Mouse (Mus musculus) large intestine, adult 2 months (tissue): Measurements from ENCODE around the gene BC035947. TPM values are rescaled to one million over a fixed set of nuclear protein-coding genes. Genes with fewer than 3 reads are reported as not detected.
A peak's percentile ranks its signal among the peaks of the same experiment; 100 is the strongest.
"Not testable (repeated sequence)": the region's sequence is repeated elsewhere in the genome, so short reads cannot be mapped to it uniquely, and the experiment has no call there.

Experiments used
- DNase-seq: peaks from one replicate; pipeline ENCODE4 v3.0.0-alpha.2; 2012; ENCODE audit warnings: low read depth, low spot score
- WGBS: fragments of 180-500 bp; shearing (Covaris S2); methylation state at CpG from one replicate; pipeline ENCODE4 v1.1.7; 2018; 5-methylcytosine and 5-hydroxymethylcytosine counted together
- polyA plus RNA-seq: library from polyadenylated mRNA; depleted of rRNA; stranded (reverse); fragments of >200 nt; gene quantifications from 2 replicates; pipeline ENCODE4 v1.2.3, GENCODE M21; 2012; rRNA removed

BC035947 gene
- polyA plus RNA-seq, 1 experiment, result 1.1 TPM

DNA sequence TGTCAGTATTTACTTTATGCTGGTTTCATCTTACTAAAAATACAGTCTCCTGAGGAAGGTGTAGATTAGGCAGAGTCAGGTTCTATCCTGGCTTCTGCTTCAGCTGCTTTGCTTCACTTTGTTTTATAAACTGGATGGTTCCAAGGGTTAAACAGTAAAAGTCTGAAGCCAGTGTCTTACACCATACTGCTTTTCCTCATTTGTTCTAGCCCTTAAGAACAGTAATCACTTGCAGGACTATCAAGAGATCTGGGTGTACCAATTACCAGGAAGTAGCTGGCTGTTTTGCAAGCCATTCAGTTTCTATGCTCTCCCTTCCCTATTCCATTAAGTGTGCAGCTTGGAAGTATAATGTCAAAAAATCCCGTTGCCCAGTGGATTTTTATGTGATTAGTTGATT is 4.8 kb downstream of the BC035947 start:
- DNase-seq, result no peak
- WGBS, result 31% methylated on average over 1 of the region's 1 CpGs

DNA sequence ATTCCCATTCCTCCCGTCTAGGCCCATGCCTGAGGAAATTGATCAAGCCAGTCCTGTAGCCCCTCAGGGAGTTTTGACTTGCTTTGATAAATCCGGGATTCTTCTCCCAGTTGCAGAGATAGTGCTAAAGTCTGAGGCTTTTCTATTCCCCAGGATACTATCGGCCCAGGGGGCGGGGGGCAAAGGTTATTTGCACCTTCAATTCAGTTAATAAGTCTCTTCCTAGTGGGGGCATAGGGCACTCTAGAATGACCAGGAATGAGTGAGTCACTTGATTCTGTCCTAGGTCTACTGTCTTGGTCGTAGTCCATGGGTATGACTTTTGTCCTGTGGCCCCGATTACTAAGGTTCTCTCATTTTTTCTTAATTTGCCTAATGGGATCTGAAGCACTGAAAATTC is 9.4 kb downstream of the BC035947 start:
- WGBS, result 88% methylated on average over 6 of the region's 6 CpGs
- no peak for DNase-seq

GRCm38 (mm10) chr1:78501856-78502255 is 10.1 kb downstream of the BC035947 start:
- DNase-seq, result not testable (repeated sequence)

DNA sequence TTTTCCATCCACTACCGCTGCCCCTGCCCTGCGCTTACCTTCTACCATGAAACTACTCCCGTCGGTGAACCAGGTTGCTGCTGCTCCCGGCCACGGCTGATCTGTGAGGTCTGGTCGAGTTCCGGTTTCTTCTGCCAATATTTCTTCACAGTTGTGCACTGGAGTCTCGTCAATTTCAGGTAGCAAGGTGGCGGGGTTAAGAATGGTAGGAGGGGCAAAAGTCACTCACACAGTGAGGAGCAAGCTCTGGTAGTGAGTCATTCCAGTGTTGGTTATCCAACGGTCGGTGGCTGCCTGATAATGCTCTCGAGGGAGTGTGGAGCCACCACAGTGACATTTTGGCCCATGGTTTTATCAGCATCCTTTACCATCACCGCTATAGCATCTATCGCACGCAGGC is 10.9 kb downstream of the BC035947 start:
- no peak for DNase-seq
- WGBS, result 86% methylated on average over 16 of the region's 16 CpGs

More at GRCm38 (mm10) chr1:78501856-78502255, 10.1 kb downstream of the BC035947 start:
- WGBS, result 78% methylated on average over 12 of the region's 12 CpGs

DNA sequence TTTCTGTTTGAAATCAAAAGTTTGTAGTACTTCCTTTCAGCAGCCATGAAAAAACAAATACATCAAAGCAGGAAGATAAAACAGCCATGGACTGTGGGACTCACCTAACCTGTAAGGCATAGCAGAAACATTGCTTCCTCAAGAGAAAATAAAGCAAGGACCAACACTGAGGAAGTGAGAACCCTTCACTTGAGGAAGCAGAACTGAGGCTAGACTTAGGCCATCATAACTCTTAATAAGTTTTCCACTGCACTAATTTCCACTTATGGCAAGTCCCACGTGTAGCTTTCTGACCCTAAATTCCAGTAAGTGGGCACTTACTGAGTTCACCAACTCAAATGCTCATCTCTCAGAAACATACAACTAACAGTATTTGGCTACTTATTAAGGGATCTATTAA is 21.8 kb downstream of the BC035947 start:
- 45% methylated on average over 1 of the region's 1 CpGs for WGBS
- DNase-seq, result no peak

GRCm38 (mm10) chr1:78488752-78489492 is 23.0 kb downstream of the BC035947 start, which contains the start of gene Farsb:
Farsb (minus strand) TSS chr1:78488897.
- WGBS, result under 1% methylated on average over 31 of the region's 31 CpGs
- peak; percentile 88 for DNase-seq

DNA sequence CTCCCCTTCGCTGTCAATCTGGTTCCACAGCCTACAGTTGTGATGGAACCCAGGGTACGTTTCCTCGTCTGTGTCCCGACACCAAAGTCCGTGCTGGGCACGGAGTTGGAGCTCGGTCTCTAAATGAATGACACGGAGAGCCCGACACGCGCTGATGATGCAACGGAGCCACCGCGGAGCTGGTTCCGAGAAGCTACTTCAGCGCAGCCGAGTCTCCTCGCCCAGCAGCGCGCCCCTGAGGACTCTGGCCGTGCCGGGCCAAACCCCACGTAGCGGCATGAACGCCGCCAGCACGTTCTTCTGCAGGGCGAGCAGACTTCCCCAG is 23.6 kb downstream of the BC035947 start:
- under 1% methylated on average over 28 of the region's 28 CpGs for WGBS
- DNase-seq, result no peak

GRCm38 (mm10) chr1:78484361-78484760 is 27.6 kb downstream of the BC035947 start:
- 20% methylated on average over 2 of the region's 2 CpGs for WGBS
- no peak for DNase-seq

DNA sequence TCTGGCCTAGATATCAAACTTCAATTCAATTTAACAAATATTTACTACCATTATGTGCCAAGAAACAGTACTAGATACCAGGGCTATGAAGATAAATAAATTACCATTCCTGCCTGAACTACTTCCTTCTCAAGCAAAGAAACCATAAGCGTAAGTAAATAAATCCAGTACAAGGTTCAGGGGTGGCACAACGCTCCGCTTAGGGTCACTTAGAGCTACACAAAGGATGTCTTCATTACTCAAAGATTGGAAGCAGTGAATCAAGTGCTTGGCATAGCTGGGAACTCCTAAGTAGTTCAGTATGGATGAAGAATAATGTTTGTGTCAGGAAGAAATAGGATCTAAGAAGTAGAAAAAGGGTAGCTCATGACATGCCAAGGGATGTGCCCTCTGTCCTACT is 28.5 kb downstream of the BC035947 start:
- WGBS, result 38% methylated on average over 3 of the region's 3 CpGs
- DNase-seq, result peak; percentile 64

DNA sequence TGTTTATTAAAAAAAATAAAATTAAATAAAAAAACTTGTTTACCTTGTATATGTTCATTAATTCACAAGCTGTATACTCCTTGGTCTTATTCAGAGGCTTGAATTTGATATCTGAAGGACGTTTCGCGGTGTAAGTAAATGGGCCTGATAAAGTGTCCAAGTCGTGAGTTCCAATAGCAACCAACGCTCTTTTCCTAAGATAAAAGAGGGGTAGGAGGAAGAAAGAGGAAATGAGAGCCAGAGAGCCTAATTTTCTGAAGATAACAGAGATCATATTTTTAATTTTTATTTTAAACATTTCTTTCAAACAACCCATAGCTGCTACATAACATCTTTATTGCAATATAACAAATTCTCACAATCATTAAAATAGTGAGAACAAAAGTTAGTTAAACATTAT is 39.5 kb downstream of the BC035947 start:
- 90% methylated on average over 5 of the region's 5 CpGs for WGBS
- DNase-seq, result no peak

DNA sequence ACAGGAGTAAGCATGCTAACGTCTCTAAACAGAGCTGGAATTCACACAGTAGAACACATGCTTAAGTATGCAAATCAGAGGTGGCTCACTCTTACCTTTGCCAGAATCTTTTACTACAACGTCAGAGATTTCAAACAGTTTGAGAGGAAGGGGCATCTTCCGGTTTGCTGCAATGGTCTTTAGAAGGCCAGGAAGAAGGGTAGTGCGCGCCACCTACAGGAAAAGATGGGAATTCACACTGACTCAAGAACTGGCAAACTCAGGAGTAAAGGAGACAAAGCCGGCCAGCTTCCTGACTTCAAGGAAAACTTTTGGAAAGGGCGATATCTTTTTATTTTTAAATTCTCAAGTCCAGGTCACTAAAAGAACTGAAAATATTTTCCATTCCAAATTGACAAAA is 57.3 kb downstream of the BC035947 start:
- 42% methylated on average over 7 of the region's 7 CpGs for WGBS
- DNase-seq, result no peak

- DNase-seq, result no peak
- WGBS, result 94% methylated on average over 8 of the region's 8 CpGs
Measured at GRCm38 (mm10) chr1:78453886-78454285, 58.1 kb downstream of the BC035947 start.

GRCm38 (mm10) chr1:78452544-78452943 is 59.4 kb downstream of the BC035947 start:
- 92% methylated on average over 6 of the region's 6 CpGs for WGBS
- DNase-seq, result no peak

DNA sequence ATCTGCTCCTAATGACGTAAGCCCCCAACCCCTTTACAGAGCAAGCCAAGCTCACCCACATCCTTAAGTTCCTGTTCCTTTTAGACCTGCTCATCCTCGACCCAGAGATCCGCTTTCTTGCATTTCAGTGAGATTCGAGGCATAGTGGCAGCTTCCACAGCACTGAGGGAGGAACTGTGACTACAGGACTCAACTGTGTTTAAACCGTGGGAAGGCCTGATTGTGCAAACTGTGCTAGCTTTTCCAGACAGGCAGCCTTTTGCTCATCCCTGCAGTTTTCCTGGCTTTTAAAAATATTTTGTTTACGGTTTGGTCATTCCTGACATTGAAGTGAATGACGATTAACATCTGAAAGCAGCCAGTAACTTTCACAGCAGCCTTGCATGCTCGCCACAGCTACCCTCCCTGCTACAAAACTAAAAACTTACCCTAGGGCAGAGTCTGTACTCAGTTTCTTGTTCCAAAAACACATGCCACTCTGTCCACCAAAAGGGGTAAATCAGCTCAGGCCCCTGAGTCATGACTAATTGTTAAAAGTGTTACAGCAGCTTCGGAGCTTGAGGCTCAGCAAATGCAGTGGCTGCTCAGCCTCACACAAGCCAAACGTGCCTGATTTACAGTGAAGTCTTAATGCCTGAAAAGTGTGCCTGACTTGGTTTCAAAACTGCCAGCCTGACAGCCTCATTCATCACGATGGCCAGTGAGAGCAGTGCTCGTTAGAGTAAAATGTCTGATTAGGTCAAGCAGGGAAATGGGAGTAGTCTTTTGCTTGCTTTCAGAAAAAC is 60.7 kb downstream of the BC035947 start:
- 76% methylated on average over 12 of the region's 12 CpGs for WGBS
- no peak for DNase-seq

GRCm38 (mm10) chr1:78448091-78448490 is 63.9 kb downstream of the BC035947 start:
- DNase-seq, result no peak
- WGBS, result 15% methylated on average over 1 of the region's 1 CpGs

Other genes with a start within 250 kb of the BC035947 start
- gene Sgpp2, start 201.8 kb downstream of the BC035947 start, polyA plus RNA-seq, result 42.2 and 50.1 TPM in 2 replicates
- gene Farsb, start 23.3 kb downstream of the BC035947 start, polyA plus RNA-seq, result 30.9 and 32.1 TPM in 2 replicates
- 0.98 and 1.9 TPM in 2 replicates for gene Mogat1, start 1.2 kb downstream of the BC035947 start, polyA plus RNA-seq
- 10.6 and 10.9 TPM in 2 replicates for gene Acsl3, start 145.7 kb upstream of the BC035947 start, polyA plus RNA-seq
- gene Utp14b, start 145.9 kb upstream of the BC035947 start, polyA plus RNA-seq, result 0.52 and 0.86 TPM in 2 replicates